Mouse (Mus musculus) urinary bladder, adult 2 months (tissue): ENCODE measurements around the gene Ldb1. TPM values are rescaled to one million over a fixed set of nuclear protein-coding genes. Genes with fewer than 3 reads are reported as not detected.

Experiments used
- DNase-seq: peaks from one replicate; pipeline ENCODE4 v3.0.0; 2022; ENCODE audit warnings: low spot score
- polyA plus RNA-seq: library from polyadenylated mRNA; depleted of rRNA; stranded (reverse); fragments of >200 nt; gene quantifications from 2 replicates; pipeline ENCODE4 v1.2.3, GENCODE M21; 2012; rRNA removed

Gene Ldb1
- polyA plus RNA-seq, result 222 and 238 TPM in 2 replicates

DNA sequence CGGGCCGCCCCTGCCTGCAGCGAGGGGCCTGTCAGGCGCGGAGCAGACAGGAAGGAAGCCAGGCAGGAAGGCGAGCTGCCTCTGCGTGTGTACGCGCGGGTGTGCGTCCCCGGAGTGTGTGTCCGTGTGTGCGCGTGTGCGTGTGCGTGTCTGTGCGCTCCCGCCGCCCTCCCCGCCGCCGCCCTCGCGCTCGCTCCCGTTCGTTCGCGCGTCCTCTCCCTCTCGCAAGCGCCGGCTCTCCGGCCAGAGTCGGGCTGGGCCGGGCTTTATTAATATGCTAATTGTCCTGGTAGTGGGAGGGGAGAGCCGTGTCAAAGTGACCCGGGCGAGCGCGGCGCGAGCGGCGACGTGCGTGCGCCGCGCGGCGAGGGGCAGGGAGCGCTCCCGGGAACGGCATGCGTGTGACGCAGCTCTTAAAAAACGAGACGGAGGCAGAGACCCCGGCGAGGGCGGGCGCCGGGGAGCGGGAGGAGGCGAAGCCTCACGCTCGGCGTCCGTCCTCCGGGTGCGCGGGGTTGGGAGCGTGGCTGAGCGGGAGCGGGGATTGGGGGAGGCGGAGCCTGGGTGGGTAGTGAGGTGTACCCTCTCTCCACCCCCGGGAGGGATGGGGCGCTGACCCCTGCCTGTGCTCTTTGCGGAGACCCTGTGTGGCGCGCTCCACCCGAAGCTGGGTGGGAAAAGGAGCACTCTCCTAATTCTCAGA lies at the start of gene Ldb1:
TSS of gene Ldb1 (minus strand) at position 222 of the 703 bp plus-strand sequence.
- peak; percentile 86 for DNase-seq

- no peak for DNase-seq
Observed at GRCm38 (mm10) chr19:46094144-46094543, 49.1 kb upstream of the Ldb1 start.

GRCm38 (mm10) chr19:46091641-46092040 lies 46.6 kb upstream of the Ldb1 start:
- DNase-seq, result no peak

DNA sequence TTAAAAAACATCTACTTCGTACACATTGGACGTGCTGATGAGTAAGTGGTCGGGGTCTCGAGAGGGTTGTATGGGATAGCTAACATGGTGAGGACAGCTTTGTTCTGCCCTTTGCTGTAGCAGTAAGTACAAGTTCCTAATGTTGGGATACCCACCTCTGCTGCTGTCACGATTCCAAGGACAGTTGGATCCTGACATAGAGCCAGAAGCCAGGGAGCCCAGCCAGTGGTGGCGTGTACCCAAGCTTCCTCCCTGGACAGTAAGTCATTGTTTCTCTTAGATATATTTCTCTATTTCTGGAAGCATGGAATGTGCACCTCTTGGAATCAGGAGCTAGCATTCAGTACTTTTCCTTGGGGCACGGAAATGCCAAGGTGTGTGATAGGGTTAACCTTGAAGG lies 42.9 kb upstream of the Ldb1 start:
- DNase-seq, result no peak

- DNase-seq, result no peak
Observed at GRCm38 (mm10) chr19:46086337-46086736, 41.3 kb upstream of the Ldb1 start.

DNA sequence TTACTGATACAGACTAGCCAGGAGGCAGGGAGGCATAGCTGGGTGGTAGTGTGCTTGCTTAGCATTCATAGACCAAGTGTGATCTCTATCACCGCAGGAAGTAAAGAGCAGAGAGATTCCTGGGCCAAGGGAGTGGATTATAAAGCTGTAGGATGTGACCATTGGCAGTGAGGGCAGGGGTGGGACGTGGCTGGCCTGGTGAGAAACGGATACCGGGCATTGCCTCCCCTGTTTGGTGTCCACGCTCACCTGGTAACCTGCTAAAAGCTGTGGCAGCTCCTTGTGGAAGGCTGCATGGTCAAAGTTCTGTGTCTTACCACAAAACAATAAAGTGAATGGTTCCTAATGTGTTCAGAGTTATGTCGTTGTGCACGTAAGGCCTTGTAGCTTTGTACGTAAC lies 40.2 kb upstream of the Ldb1 start:
- no peak for DNase-seq

DNA sequence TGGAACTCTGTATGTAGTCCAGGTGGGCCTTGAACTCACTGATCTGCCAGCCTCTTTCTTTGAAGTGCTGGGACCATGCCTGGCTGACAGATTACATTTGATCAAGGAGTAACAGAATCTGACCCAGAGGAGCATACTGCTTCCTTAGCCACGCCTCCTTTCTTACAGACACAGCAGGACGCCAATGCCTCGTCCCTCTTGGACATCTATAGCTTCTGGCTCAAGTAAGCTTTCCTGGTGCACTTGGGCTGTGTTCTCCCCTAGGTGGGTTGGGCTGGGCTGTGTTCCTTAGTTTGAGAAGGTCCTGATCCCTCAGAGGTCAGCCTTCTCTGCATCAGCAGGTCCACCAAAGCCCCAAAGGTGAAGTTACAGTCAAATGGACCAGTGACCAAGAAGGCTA lies 33.5 kb upstream of the Ldb1 start:
- DNase-seq, result no peak

- peak; percentile 97 for DNase-seq
Observed at GRCm38 (mm10) chr19:46075616-46076607, 30.9 kb upstream of the Ldb1 start, which contains the start of gene Nolc1. Gene Nolc1 (plus strand): TSS chr19:46075863.

DNA sequence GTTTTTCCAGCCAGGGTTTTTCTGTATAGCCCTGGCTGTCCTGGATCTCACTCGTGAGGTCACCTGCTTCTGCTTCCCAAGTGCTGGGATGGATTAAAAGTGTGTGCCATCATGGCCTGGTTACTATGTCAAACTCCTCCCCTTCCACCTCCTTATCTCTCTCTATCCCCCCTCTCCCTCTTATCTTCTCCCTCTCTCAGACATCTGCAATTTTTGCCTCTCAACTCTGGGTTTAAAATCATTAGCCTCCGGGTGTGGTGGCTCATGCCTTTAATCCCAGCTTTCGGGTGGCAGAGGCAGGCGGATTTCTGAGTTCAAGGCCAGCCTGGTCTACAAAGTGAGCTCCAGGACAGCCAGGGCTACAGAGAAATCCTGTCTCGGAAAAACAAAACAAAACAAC lies 29.3 kb upstream of the Ldb1 start:
- DNase-seq, result no peak

DNA sequence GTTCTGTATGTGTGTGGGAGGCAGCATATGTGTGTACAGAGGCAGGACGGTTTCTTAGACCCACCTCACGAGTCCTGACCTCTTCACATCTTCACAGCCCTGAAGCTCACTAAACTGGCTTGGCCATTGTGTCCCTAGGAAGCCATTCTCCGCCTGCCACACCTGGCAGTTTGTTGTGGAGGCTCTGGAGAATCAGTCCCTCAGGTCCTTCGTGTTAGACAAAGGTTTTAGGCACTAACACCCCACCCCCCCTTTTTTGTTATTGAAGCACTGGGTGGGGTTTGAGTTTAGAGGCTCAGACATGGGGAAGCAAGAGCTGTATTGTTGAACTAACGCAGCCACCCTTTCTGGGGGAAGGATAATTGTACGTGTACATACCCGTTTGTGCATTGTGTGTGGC lies 28.3 kb upstream of the Ldb1 start:
- no peak for DNase-seq

DNA sequence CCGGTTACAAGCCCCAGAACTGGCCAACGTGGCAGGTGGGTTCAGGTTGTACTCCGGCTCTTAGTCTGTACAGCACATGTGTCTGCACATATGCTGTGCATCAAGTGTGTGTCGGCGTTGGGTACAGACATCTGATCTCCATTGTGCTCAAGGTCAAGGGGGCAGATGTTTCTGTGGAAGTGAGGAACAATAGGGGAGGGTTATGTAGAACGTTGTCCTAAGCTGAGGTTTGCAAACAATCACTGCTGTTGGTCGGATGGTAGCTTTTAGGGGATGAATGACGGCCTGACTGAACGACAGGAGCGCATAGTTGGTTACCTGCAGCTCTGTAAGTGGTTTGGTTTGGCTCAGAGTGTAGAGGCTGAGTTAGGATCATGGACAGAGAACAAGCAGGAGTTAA lies 23.0 kb upstream of the Ldb1 start:
- no peak for DNase-seq

- DNase-seq, result no peak
Observed at GRCm38 (mm10) chr19:46060845-46061244, 15.8 kb upstream of the Ldb1 start.

GRCm38 (mm10) chr19:46058466-46058865 lies 13.5 kb upstream of the Ldb1 start:
- no peak for DNase-seq

GRCm38 (mm10) chr19:46056947-46057607 lies 12.1 kb upstream of the Ldb1 start:
- DNase-seq, result peak; percentile 78

GRCm38 (mm10) chr19:46056388-46056946 lies 11.5 kb upstream of the Ldb1 start:
- peak; percentile 86 for DNase-seq

DNA sequence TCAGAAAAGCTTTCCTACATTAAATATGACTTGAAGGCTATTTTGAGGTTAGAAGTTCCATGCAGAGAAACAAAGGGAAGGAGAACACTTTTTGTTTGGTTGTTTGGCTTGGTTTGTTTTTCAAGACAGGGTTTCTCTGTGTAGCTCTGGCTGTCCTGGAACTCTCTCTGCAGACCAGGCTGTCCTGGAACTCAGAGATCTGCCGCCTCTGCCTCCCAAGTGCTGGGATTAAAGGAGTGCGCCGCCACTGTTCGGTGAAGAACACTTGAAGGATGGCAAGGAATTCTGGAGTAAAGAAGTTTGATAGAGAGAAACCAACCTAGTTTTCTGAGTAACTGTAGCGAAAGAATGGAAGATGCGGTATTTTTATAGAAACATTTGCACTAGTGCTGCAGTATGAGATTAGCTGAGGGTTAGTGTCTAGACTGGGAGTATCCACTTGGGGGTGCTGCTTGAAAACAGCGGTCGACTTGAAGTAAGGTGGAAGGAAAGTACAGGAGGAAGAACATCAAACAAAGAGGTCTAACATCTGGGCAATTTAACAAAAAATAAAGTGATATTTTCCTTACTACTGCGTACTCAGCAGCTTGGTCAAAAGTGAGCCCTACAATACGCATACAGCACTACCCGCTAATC lies 10.9 kb upstream of the Ldb1 start:
- DNase-seq, result no peak

GRCm38 (mm10) chr19:46050462-46050861 lies 5.4 kb upstream of the Ldb1 start:
- no peak for DNase-seq

- DNase-seq, result no peak
Observed at GRCm38 (mm10) chr19:46049129-46049528, 4.1 kb upstream of the Ldb1 start.

DNA sequence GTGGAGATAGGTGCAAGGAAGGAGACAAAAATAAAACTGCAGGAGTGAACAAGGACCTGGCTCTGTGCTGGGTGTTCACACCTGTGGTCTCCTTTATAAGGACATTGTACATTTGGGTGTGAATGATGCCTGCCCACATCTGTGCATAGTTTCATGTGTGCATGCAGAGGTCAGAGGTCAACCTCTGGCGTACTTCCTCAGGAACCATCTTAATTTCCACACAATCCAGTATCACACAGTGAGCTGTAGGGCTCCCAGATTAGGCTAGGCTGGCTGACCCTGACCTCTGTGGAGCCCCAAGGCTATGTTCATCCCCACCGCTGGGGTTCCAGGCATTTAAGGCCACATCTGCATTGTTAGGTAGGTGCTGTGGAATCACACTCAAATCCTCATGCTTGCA lies 2.4 kb upstream of the Ldb1 start:
- DNase-seq, result no peak

- no peak for DNase-seq
Observed at GRCm38 (mm10) chr19:46046621-46047025, 1.6 kb upstream of the Ldb1 start.

DNA sequence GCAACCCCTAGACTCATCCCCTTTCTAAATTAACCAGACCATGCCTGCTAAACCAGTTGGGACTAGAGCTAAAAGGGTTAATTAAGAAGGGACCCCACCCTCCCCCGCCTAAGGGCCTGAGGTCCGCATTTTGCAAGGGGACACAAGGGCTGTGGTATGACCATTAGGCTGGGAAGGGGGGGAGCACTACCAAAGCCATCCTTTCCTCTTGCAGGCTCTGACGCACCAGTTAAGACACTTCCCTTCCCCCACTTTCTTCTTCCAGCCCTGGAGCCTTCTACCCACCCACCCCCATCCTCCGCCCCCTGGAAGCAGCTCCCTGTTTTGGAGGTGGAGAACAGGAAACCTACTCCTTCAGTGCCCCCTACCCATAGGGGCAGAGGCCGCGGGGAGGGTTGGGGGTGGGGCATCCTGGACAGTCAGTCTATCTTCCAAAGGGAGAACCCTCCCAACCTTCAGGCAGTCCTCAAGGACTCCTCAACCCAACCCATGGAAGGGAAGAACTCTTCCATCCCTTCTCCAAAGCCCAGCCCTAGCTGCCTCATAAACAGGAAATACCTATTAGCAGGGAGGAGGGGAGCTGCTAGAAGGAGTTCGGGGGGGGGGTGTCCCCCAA lies 790 bp upstream of the Ldb1 start:
- DNase-seq, result no peak
